Mouse (Mus musculus) hindbrain, embryonic 13.5 days (tissue): ENCODE measurements around the gene Exoc1. TPM values are rescaled to one million over a fixed set of nuclear protein-coding genes. Genes with fewer than 3 reads are reported as not detected.

Source experiments
- ATAC-seq: fragments of 200-750 bp; cut with Nextera tagmentation; 2 replicates; pipeline ENCODE4 v1.8.0; 2017; ENCODE audit warnings: moderate TSS enrichment; ENCODE audit not compliant: low FRiP score
- H3K27ac ChIP-seq: fragments of 300-500 bp; sonication (generic); 2 replicates; pipeline ENCODE4 v1.5.1; 2015; ENCODE audit warnings: inconsistent platforms, mild to moderate bottlenecking, moderate library complexity
- H3K27me3 ChIP-seq: fragments of 300-500 bp; sonication (generic); 2 replicates; pipeline ENCODE4 v1.6.1; 2015; ENCODE audit warnings: mild to moderate bottlenecking, inconsistent platforms
- H3K36me3 ChIP-seq: fragments of 300-500 bp; sonication (generic); 2 replicates; pipeline ENCODE4 v1.6.1; 2015; ENCODE audit warnings: mild to moderate bottlenecking, inconsistent platforms
- H3K4me1 ChIP-seq: fragments of 300-500 bp; sonication (generic); replicated peaks from 2 replicates; pipeline ENCODE4 v1.6.1; 2015; ENCODE audit warnings: inconsistent platforms
- H3K4me2 ChIP-seq: fragments of 300-500 bp; sonication (generic); 2 replicates; pipeline ENCODE4 v1.6.1; 2015; ENCODE audit warnings: inconsistent platforms, mild to moderate bottlenecking, moderate library complexity
- H3K4me3 ChIP-seq: fragments of 300-500 bp; sonication (generic); 2 replicates; pipeline ENCODE4 v1.5.1; 2015; ENCODE audit warnings: mild to moderate bottlenecking, inconsistent platforms
- H3K9ac ChIP-seq: fragments of 300-500 bp; sonication (generic); 2 replicates; pipeline ENCODE4 v1.6.1; 2015; ENCODE audit warnings: mild to moderate bottlenecking, inconsistent platforms
- H3K9me3 ChIP-seq: fragments of 300-500 bp; sonication (generic); 2 replicates; pipeline ENCODE4 v1.6.1; 2016; ENCODE audit warnings: inconsistent platforms
- WGBS: fragments of 180-500 bp; shearing (Covaris S2); methylation state at CpG from one replicate; pipeline ENCODE4 v1.1.7; 2015; 5-methylcytosine and 5-hydroxymethylcytosine counted together
- polyA plus RNA-seq: library from polyadenylated mRNA; unstranded; fragments of >200 nt; fragmentation: Nextera tagmentation; extraction: Ambion mirVana; gene quantifications from 2 replicates; pipeline ENCODE4 v1.2.1, GENCODE M21; 2015

Gene Exoc1
- polyA plus RNA-seq, result 56.6 and 57.1 TPM in 2 replicates

GRCm38 (mm10) chr5:76529040-76529703, at the start of gene Exoc1:
Gene Exoc1 (plus strand): TSS chr5:76529311.
- Histone ChIP-seq H3K9ac (peak within 1 kb of the TSS; percentile 85), H3K36me3 (peaks cover 7% of the 10 kb centered on the region; the same call in 1 of the 2 replicates), H3K4me2 (peak within 1 kb of the TSS; percentile 86), H3K27me3 (peaks cover 3% of the 10 kb centered on the region; the same call in 1 of the 2 replicates), H3K4me1 (peaks cover 23% of the 10 kb centered on the region), H3K27ac (peak within 1 kb of the TSS; percentile 86), H3K4me3 (peak within 1 kb of the TSS; percentile 92), H3K9me3 (no peaks in the 10 kb centered on the region)
- under 1% methylated on average over 39 of the region's 39 CpGs for WGBS
- peak; percentile 100 for ATAC-seq

DNA sequence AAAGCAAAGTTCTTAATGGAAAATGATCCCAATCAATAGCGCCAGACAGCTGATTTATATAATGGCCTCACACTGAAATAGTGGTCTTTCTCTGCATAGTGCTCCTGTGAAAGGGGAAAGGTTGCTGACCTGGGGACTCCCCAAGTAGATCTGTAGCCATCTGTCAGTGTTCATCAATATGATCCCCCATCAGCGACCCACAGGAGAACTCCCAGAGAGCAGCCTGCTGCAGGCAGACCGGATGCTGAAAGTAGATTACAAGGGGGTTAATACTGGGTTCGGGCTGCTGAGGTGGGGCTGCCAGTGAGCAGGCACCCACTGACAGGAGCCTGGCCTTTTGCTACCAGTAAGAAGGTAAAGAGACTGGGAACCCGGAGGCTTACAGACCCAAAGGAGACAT, 45.3 kb upstream of the Exoc1 start, which contains the start of gene Gm7271:
TSS of gene Gm7271 (plus strand) at position 230 of the 400 bp plus-strand sequence.
- WGBS, result 61% methylated on average over 5 of the region's 5 CpGs
- Histone ChIP-seq H3K9me3 (no peaks in the 10 kb centered on the region), H3K27ac (no peak within 1 kb of the TSS), H3K4me1 (no peaks in the 10 kb centered on the region), H3K4me3 (no peak within 1 kb of the TSS), H3K9ac (no peak within 1 kb of the TSS; the same call in 1 of the 2 replicates), H3K27me3 (no peaks in the 10 kb centered on the region), H3K4me2 (no peak within 1 kb of the TSS), H3K36me3 (no peaks in the 10 kb centered on the region)
- no peak for ATAC-seq

DNA sequence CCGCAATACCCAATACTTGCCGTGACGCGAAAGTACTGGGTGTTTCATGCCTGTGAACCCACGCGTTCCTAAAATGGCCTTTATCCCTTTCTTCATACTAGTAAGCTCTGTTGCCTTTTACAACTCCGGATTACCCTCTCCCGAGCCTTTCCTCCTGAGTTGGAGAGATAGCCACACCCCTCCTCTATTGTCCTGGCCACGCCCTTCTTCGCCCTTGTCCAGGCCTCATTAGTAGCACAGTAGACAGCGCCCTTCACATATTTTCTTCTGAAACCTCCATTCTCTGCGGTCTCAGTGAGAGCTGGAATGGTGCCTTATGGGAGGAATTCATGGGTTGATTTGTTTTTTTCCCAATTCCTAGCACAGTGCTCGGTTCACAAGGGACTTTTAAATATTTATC, 34.0 kb upstream of the Exoc1 start:
- no peaks in the 10 kb centered on the region for H3K36me3 ChIP-seq
- H3K27ac ChIP-seq, result no peak overlapping the region
- H3K27me3 ChIP-seq, result no peaks in the 10 kb centered on the region
- no peaks in the 10 kb centered on the region for H3K9me3 ChIP-seq
- no peak overlapping the region for H3K9ac ChIP-seq
- H3K4me2 ChIP-seq, result no peak overlapping the region
- no peaks in the 10 kb centered on the region for H3K4me1 ChIP-seq
- H3K4me3 ChIP-seq, result no peak overlapping the region
- 78% methylated on average over 13 of the region's 13 CpGs for WGBS
- no peak for ATAC-seq

GRCm38 (mm10) chr5:76522446-76522845, 6.7 kb upstream of the Exoc1 start:
- Histone ChIP-seq H3K4me2 (no peak overlapping the region), H3K4me3 (no peak overlapping the region), H3K9ac (no peak overlapping the region), H3K9me3 (no peaks in the 10 kb centered on the region), H3K27ac (no peak overlapping the region), H3K4me1 (no peaks in the 10 kb centered on the region), H3K36me3 (no peaks in the 10 kb centered on the region), H3K27me3 (peaks cover 3% of the 10 kb centered on the region; the same call in 1 of the 2 replicates)
- 87% methylated on average over 1 of the region's 1 CpGs for WGBS
- ATAC-seq, result no peak

- H3K4me1 ChIP-seq, result 0 out of 2 replicates have a peak, but pooled peaks cover under 1% of the 10 kb centered on the region
- peaks cover 3% of the 10 kb centered on the region; the same call in 1 of the 2 replicates for H3K27me3 ChIP-seq
- H3K9ac ChIP-seq, result no peak overlapping the region
- no peaks in the 10 kb centered on the region for H3K9me3 ChIP-seq
- 77% methylated on average over 5 of the region's 5 CpGs for whole genome bisulfite sequencing
- no peak overlapping the region for H3K4me2 ChIP-seq
- no peak overlapping the region for H3K27ac ChIP-seq
- no peaks in the 10 kb centered on the region for H3K36me3 ChIP-seq
- H3K4me3 ChIP-seq, result no peak overlapping the region
- no peak for ATAC-seq
Measured at GRCm38 (mm10) chr5:76524623-76525022, 4.5 kb upstream of the Exoc1 start.

- Histone ChIP-seq H3K36me3 (no peaks in the 10 kb centered on the region), H3K27ac (no peak overlapping the region), H3K4me3 (no peak overlapping the region), H3K9me3 (no peaks in the 10 kb centered on the region), H3K4me1 (peaks cover 4% of the 10 kb centered on the region), H3K27me3 (peaks cover 3% of the 10 kb centered on the region; the same call in 1 of the 2 replicates), H3K4me2 (no peak overlapping the region), H3K9ac (no peak overlapping the region)
- 76% methylated on average over 4 of the region's 4 CpGs for WGBS
- no peak for ATAC-seq
Measured at GRCm38 (mm10) chr5:76525066-76525465, 4.0 kb upstream of the Exoc1 start.

DNA sequence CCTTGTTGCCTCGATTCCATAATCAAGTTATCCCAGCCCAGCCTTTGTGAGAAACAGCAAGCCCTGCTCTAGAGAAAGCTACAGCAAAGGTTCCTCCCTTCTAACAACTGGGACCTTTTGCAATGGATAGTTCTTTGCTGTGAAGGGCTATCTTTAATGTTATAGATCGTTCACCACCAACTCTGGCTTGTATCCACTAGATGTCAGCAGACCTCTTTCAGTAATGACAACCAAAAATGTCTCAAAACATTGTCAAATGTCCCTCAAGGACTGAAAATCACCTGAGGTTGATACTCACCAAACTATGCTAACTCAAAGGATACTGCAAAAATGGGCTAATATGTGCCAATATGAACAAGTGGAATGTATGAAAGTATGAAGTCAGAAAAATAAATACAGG, 3.3 kb upstream of the Exoc1 start:
- Histone ChIP-seq H3K27ac (no peak overlapping the region), H3K9me3 (no peaks in the 10 kb centered on the region)
- 57% methylated on average over 2 of the region's 2 CpGs for whole genome bisulfite sequencing

GRCm38 (mm10) chr5:76529704-76530066, 574 bp downstream of the Exoc1 start:
- Histone ChIP-seq H3K9ac (peak overlapping the region; percentile 85), H3K4me2 (peak overlapping the region; percentile 86), H3K4me3 (peak overlapping the region; percentile 92), H3K4me1 (peaks cover 23% of the 10 kb centered on the region), H3K27ac (peak overlapping the region; percentile 86), H3K27me3 (peaks cover 3% of the 10 kb centered on the region; the same call in 1 of the 2 replicates), H3K9me3 (no peaks in the 10 kb centered on the region), H3K36me3 (peaks cover 10% of the 10 kb centered on the region)
- ATAC-seq, result peak; percentile 36
- 8% methylated on average over 9 of the region's 9 CpGs for WGBS

More for the DNA sequence above, 3.3 kb upstream of the Exoc1 start:
- no peaks in the 10 kb centered on the region for H3K36me3 ChIP-seq
- peaks cover 12% of the 10 kb centered on the region for H3K4me1 ChIP-seq
- H3K27me3 ChIP-seq, result peaks cover 3% of the 10 kb centered on the region; the same call in 1 of the 2 replicates
- no peak for ATAC-seq
- no peak overlapping the region for H3K4me3 ChIP-seq
- H3K4me2 ChIP-seq, result no peak overlapping the region
- H3K9ac ChIP-seq, result no peak overlapping the region

DNA sequence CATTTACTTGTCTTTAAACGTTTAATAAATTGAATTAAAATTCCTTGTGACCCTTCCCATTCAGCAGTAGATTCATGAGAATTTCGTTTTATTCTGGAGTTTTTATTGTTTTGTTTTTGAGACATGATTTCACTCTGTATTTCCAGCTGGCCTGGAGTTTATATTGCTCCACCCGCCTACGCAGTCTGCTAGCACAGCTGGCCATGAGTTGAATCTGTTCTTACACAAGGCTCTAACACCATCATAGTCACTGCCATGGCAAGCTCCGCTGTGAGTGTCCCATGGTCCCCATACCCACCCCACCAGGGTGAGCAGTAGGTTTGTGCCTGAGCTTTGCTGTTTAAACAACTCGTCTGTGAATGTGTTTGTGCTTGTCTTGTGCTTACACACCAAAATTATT, 4.1 kb downstream of the Exoc1 start:
- Histone ChIP-seq H3K27me3 (no peaks in the 10 kb centered on the region), H3K9ac (no peak overlapping the region), H3K4me3 (no peak overlapping the region), H3K4me2 (no peak overlapping the region), H3K9me3 (no peaks in the 10 kb centered on the region), H3K27ac (no peak overlapping the region), H3K36me3 (peaks cover 41% of the 10 kb centered on the region), H3K4me1 (peaks cover 23% of the 10 kb centered on the region)
- ATAC-seq, result no peak
- 90% methylated on average over 6 of the region's 6 CpGs for WGBS

- ATAC-seq, result no peak
- peaks cover 7% of the 10 kb centered on the region; the same call in 1 of the 2 replicates for H3K4me1 ChIP-seq
- H3K9ac ChIP-seq, result no peak overlapping the region
- H3K9me3 ChIP-seq, result no peaks in the 10 kb centered on the region
- no peak overlapping the region for H3K4me3 ChIP-seq
- H3K4me2 ChIP-seq, result no peak overlapping the region
- H3K27me3 ChIP-seq, result no peaks in the 10 kb centered on the region
- 85% methylated on average over 1 of the region's 1 CpGs for WGBS
- peaks cover 60% of the 10 kb centered on the region for H3K36me3 ChIP-seq
- H3K27ac ChIP-seq, result no peak overlapping the region
Measured at GRCm38 (mm10) chr5:76536231-76536630, 7.1 kb downstream of the Exoc1 start.

DNA sequence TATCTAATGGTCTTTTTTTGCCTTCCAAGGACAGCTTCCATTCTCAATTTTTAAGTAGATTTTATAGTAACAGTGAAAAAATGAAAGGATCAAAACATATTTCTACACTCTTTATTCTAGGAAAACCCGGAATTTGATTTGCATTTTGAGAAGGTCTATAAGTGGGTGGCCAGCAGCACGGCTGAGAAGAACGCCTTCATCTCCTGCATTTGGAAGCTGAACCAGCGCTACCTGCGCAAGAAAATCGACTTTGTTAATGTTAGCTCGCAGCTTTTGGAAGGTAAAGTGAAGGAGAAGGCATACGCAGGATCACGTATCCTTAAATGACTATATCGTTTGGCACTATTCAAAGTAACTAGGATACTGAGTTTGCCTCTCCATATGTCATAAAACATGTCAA, 8.5 kb downstream of the Exoc1 start:
- no peak overlapping the region for H3K27ac ChIP-seq
- no peaks in the 10 kb centered on the region for H3K27me3 ChIP-seq
- no peaks in the 10 kb centered on the region for H3K9me3 ChIP-seq
- no peak overlapping the region for H3K4me2 ChIP-seq
- no peaks in the 10 kb centered on the region for H3K4me1 ChIP-seq
- H3K9ac ChIP-seq, result no peak overlapping the region
- 98% methylated on average over 10 of the region's 10 CpGs for WGBS
- peaks cover 70% of the 10 kb centered on the region for H3K36me3 ChIP-seq
- no peak for ATAC-seq
- H3K4me3 ChIP-seq, result no peak overlapping the region

DNA sequence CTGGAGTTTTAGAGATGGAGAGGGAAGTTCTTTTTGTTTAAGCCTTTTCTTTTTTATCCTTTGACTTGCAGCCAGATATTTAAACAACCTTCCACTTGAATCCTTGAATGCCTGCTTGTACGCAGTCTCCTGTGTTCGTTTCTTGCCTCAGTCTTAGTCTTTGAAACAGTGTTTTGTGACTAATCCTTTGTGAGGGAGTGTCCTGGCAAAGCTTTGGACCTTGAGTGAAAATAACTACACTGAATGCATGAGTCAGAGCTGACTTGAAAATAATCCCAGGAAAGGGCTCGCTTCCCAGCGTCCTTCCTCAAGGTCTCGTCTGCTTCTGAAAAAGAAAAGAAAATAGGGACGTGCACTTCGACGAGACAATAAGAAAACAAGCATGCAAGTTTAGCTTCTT, 11.1 kb downstream of the Exoc1 start:
- no peaks in the 10 kb centered on the region for H3K9me3 ChIP-seq
- no peaks in the 10 kb centered on the region for H3K27me3 ChIP-seq
- no peak overlapping the region for H3K4me2 ChIP-seq
- H3K4me1 ChIP-seq, result no peaks in the 10 kb centered on the region
- no peak overlapping the region for H3K9ac ChIP-seq
- no peak for ATAC-seq
- H3K36me3 ChIP-seq, result peaks cover 81% of the 10 kb centered on the region
- WGBS, result 77% methylated on average over 8 of the region's 8 CpGs
- no peak overlapping the region for H3K27ac ChIP-seq
- no peak overlapping the region for H3K4me3 ChIP-seq

DNA sequence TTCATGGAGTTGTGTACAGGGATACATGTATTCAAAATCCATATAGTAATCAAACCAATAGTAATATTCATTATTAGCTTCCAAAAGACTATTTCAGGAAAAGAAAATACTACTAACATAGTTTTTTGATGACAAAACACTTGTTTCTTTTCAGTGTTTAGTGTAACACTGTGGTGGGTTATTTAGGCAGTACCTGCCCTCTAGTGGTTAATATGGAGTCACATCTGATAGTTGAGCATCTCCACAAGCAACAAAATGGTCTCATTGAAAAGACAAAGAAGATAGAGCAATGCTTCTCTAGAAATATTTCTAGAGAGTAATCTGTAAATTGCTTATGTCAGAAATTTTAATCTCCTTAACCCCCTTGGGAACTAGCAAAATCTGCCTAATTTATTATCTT, 11.7 kb downstream of the Exoc1 start:
- Histone ChIP-seq H3K9ac (no peak overlapping the region), H3K4me3 (no peak overlapping the region), H3K27ac (no peak overlapping the region), H3K27me3 (no peaks in the 10 kb centered on the region), H3K36me3 (peaks cover 80% of the 10 kb centered on the region), H3K4me1 (no peaks in the 10 kb centered on the region), H3K9me3 (no peaks in the 10 kb centered on the region), H3K4me2 (no peak overlapping the region)
- no peak for ATAC-seq
